In genomic region chr3:153077846-153078703, GRCm38 (mm10) we compare ENCODE assay signal across 10 mouse cellular contexts.
A peak's percentile ranks its signal among the peaks of the same experiment; 100 is the strongest.
DNase-seq lines count a peak whose midpoint lies in the region; ATAC-seq and TF ChIP-seq lines count a peak whose summit lies in the region.
"Had no signal": no experiment of that assay in that cellular context is flagged by ENCODE, and none has a peak within 500 bp of the region (broad histone marks: within the 10 kb centered on the region; RNA-seq: fewer than 3 reads in every experiment).

No protein-coding gene starts in this region.

- no peaks in the 10 kb centered on the region for H3K36me3 ChIP-seq in MEL (ENCODE audit: control insufficient read depth in 1 of 2, insufficient read depth in 2 of 2, low read length in 2 of 2)
- H3K36me3 ChIP-seq in stomach, postnatal 0 days (ENCODE audit: control insufficient read depth, insufficient read depth, low read length), result no peaks in the 10 kb centered on the region
- no peaks in the 10 kb centered on the region for H3K36me3 ChIP-seq in kidney, embryonic 14.5 days (ENCODE audit: control insufficient read depth, insufficient read depth, low read length)

- no peaks in the 10 kb centered on the region for H3K4me1 ChIP-seq in MEL (ENCODE audit: control insufficient read depth in 1 of 2, insufficient read depth in 2 of 2, low read length in 2 of 2)
- H3K4me1 ChIP-seq in stomach, postnatal 0 days (replicated peaks; ENCODE audit: control insufficient read depth, insufficient read depth), result no peaks in the 10 kb centered on the region
- H3K4me1 ChIP-seq in kidney, embryonic 14.5 days (ENCODE audit: control insufficient read depth, insufficient read depth, low read length), result no peaks in the 10 kb centered on the region

- TF ChIP-seq CTCF in MEL (IDR thresholded peaks at IDR 0.05 in 2 of 3, conservative IDR thresholded peaks at IDR 0.05 in 1 of 3; ENCODE audit: control insufficient read depth in 1 of 3, insufficient read depth in 1 of 3, low read depth in 2 of 3, low read length in 3 of 3, poor library complexity in 1 of 3, severe bottlenecking in 1 of 3), result no peak
- TF ChIP-seq CTCF in stomach, postnatal 0 days (IDR thresholded peaks at IDR 0.05; ENCODE audit: low read depth), result no peak

- H3K4me2 ChIP-seq in stomach, postnatal 0 days (replicated peaks; ENCODE audit: low read depth), result no peak overlapping the region
- no peak overlapping the region for H3K4me2 ChIP-seq in kidney, embryonic 14.5 days (replicated peaks; ENCODE audit: low read depth, low read length)

- H3K9ac ChIP-seq in MEL (ENCODE audit: control insufficient read depth, low read depth, low read length, poor library complexity, severe bottlenecking), result no peak overlapping the region
- no peak overlapping the region for H3K9ac ChIP-seq in stomach, postnatal 0 days (ENCODE audit: low read length)
- H3K9ac ChIP-seq in kidney, embryonic 14.5 days (ENCODE audit: low read depth, low read length), result no peak overlapping the region

- no peaks in the 10 kb centered on the region for H3K79me2 ChIP-seq in MEL (ENCODE audit: control insufficient read depth, insufficient read depth, low read length, poor library complexity)

- H3K4me3 ChIP-seq in MEL (ENCODE audit: control insufficient read depth in 1 of 2, insufficient read depth in 1 of 2, low read depth in 2 of 2, low read length in 2 of 2), result no peak overlapping the region
- no peak overlapping the region for H3K4me3 ChIP-seq in stomach, postnatal 0 days (ENCODE audit: low read depth, low read length)
- H3K4me3 ChIP-seq in kidney, embryonic 14.5 days (ENCODE audit: low read length), result no peak overlapping the region
- H3K4me3 ChIP-seq: erythroblast, embryonic 14.5 days had no signal

- ATAC-seq in stomach, postnatal 0 days (ENCODE audit: low FRiP score, low TSS enrichment), result no peak
- ATAC-seq in kidney, embryonic 14.5 days (ENCODE audit: low FRiP score, low TSS enrichment), result no peak

- intact Hi-C loops in left cerebral cortex, postnatal 10 days (cut with DNase I), result no loop called here

- 56% methylated on average over 14 of the region's 14 CpGs for WGBS in stomach, postnatal 0 days
- WGBS in kidney, embryonic 14.5 days, result 72% methylated on average over 14 of the region's 14 CpGs

- H3K27ac ChIP-seq in MEL (ENCODE audit: control insufficient read depth, low read depth, low read length), result no peak overlapping the region
- H3K27ac ChIP-seq in stomach, postnatal 0 days (replicated peaks), result no peak overlapping the region
- H3K27ac ChIP-seq in kidney, embryonic 14.5 days (ENCODE audit: low read depth, low read length), result no peak overlapping the region
- H3K27ac ChIP-seq: kidney, postnatal 0 days had no signal

- DNase-seq in MEL (ENCODE audit: low read depth, low spot score), result peak; percentile 14
- peak; percentile 43 for DNase-seq in Muller cell, postnatal 12 days (ENCODE audit: inconsistent ontology term)
- DNase-seq in frontal cortex, postnatal 10 days (ENCODE audit: low spot score in 2 of 2), result peak; percentile 39 to 48
- DNase-seq in left cerebral cortex, postnatal 10 days (ENCODE audit: extremely low spot score in 1 of 2, low spot score in 2 of 2), result peak; percentile 71 to 73
- DNase-seq in stomach, postnatal 0 days (ENCODE audit: low spot score), result no peak
- no peak for DNase-seq in ovary, postnatal 36 days (ENCODE audit: low spot score)
- no peak for DNase-seq in spleen, adult 18-20 months

- no peak for TF ChIP-seq EP300 in MEL (IDR thresholded peaks at IDR 0.05; ENCODE audit: low read depth in 1 of 2, low read length in 2 of 2)
- no peak for TF ChIP-seq EP300 in stomach, postnatal 0 days (optimal IDR thresholded peaks at IDR 0.05)

- TF ChIP-seq POLR2A in MEL (IDR thresholded peaks at IDR 0.05; ENCODE audit: control insufficient read depth in 1 of 2, insufficient read depth in 1 of 2, low read depth in 1 of 2, low read length in 2 of 2, poor library complexity in 1 of 2), result no peak

- no peaks in the 10 kb centered on the region for H3K9me3 ChIP-seq in MEL (replicated peaks; ENCODE audit: insufficient read depth, low read length)
- no peaks in the 10 kb centered on the region for H3K9me3 ChIP-seq in stomach, postnatal 0 days (ENCODE audit: control insufficient read depth, low read length)
- no peaks in the 10 kb centered on the region for H3K9me3 ChIP-seq in kidney, embryonic 14.5 days (ENCODE audit: control insufficient read depth, low read length)

- TF ChIP-seq RAD21 in MEL (IDR thresholded peaks at IDR 0.05; ENCODE audit: low read depth, low read length), result no peak

- H3K27me3 ChIP-seq in MEL (ENCODE audit: control insufficient read depth in 1 of 2, insufficient read depth in 2 of 2, low read length in 2 of 2), result no peaks in the 10 kb centered on the region; a peak in 1 of 4 replicates
- no peaks in the 10 kb centered on the region for H3K27me3 ChIP-seq in stomach, postnatal 0 days (ENCODE audit: control insufficient read depth, insufficient read depth, low read length)
- no peaks in the 10 kb centered on the region for H3K27me3 ChIP-seq in kidney, embryonic 14.5 days (ENCODE audit: control insufficient read depth, insufficient read depth, low read length)

TF ChIP-seq in MEL, 35 proteins besides CTCF, POLR2A, EP300 and RAD21:
- TF ChIP-seq GATA1 (IDR thresholded peaks at IDR 0.05; ENCODE audit: low read depth, low read length), result no peak
- TF ChIP-seq SIN3A (IDR thresholded peaks at IDR 0.05; ENCODE audit: low read length), result no peak
- no peak for TF ChIP-seq POLR2AphosphoS5 (IDR thresholded peaks at IDR 0.05; ENCODE audit: borderline replicate concordance, low read depth, low read length)
- no peak for TF ChIP-seq NRF1 (IDR thresholded peaks at IDR 0.05; ENCODE audit: insufficient read depth, low read depth, low read length, poor library complexity, severe bottlenecking)
- no peak for TF ChIP-seq TAL1 (IDR thresholded peaks at IDR 0.05; ENCODE audit: low read length)
- no peak for TF ChIP-seq ZC3H11A (IDR thresholded peaks at IDR 0.05; ENCODE audit: low read depth, low read length)
- no peak for TF ChIP-seq JUND (IDR thresholded peaks at IDR 0.05; ENCODE audit: low read depth, low read length)
- no peak for TF ChIP-seq ZMIZ1 (IDR thresholded peaks at IDR 0.05; ENCODE audit: low read depth, low read length)
- TF ChIP-seq MAFK (IDR thresholded peaks at IDR 0.05; ENCODE audit: borderline replicate concordance, low read depth, low read length), result no peak
- TF ChIP-seq KAT2A (conservative IDR thresholded peaks at IDR 0.05; ENCODE audit: low read depth, low read length), result no peak
- TF ChIP-seq ETS1 (IDR thresholded peaks at IDR 0.05; ENCODE audit: low read depth, low read length), result no peak
- TF ChIP-seq MAZ (IDR thresholded peaks at IDR 0.05; ENCODE audit: low read depth, low read length), result no peak
- TF ChIP-seq ZNF384 (IDR thresholded peaks at IDR 0.05; ENCODE audit: low read depth, low read length), result no peak

Comparison
In these comparisons a context has a peak if more than half of its experiments do, and no peak if none do; other contexts are left out.
1. DNase-seq: peak in MEL (single experiment), Muller cell, postnatal 12 days (single experiment), frontal cortex, postnatal 10 days (2 of 2) and left cerebral cortex, postnatal 10 days (2 of 2); none in stomach, postnatal 0 days (single experiment), ovary, postnatal 36 days (single experiment) and spleen, adult 18-20 months (0 of 2).